16 mouse cellular contexts compared by ENCODE assay signal in the genomic region with DNA sequence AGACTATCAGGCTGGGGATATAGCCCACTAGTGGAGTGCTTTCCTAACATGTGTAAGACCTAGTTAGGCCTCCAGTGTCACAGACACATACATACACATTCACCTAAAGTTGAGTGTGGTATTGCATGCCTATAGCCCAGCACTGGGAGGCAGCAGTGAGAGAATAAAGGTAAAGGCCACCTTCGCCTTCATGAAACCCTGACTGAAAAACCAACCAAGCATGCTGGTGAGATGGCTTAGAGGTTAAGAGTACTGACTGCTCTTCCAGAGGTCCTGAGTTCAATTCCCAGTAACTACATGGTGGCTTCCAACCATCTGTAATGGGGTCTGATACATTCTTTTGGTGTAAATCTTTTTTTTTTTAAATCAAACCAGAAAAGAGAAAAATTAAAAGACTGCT. TPM values are rescaled to one million over a fixed set of nuclear protein-coding genes. Genes with fewer than 3 reads are reported as not detected.
DNase-seq lines count a peak whose midpoint lies in the region; ATAC-seq and TF ChIP-seq lines count a peak whose summit lies in the region.
"Had no signal": no experiment of that assay in that cellular context is flagged by ENCODE, and none has a peak within 500 bp of the region (broad histone marks: within the 10 kb centered on the region; RNA-seq: fewer than 3 reads in every experiment).

No protein-coding gene starts in this region.

- peak; percentile 30 for DNase-seq in midbrain, embryonic 14.5 days
- DNase-seq in MEL (ENCODE audit: low read depth, low spot score) = peak; percentile 25
- DNase-seq in retina, embryonic 14.5 days (ENCODE audit: low spot score) = peak; percentile 5
- DNase-seq in lung, adult 18-20 months = no peak
- DNase-seq in heart, embryonic 10.5 days (ENCODE audit: low spot score) = no peak

- TF ChIP-seq POLR2A in MEL (IDR thresholded peaks at IDR 0.05; ENCODE audit: control insufficient read depth in 1 of 2, insufficient read depth in 1 of 2, low read depth in 1 of 2, low read length in 2 of 2, poor library complexity in 1 of 2) = no peak

- ATAC-seq in intestine, embryonic 16.5 days = peak; percentile 31; the same call in 1 of the 2 replicates
- no peak for ATAC-seq in intestine, embryonic 15.5 days
- ATAC-seq in midbrain, embryonic 14.5 days (ENCODE audit: low FRiP score, low TSS enrichment) = no peak
- ATAC-seq in midbrain, embryonic 15.5 days (replicated peaks) = no peak

- H3K4me2 ChIP-seq in intestine, embryonic 16.5 days (ENCODE audit: low read depth, low read length) = no peak overlapping the region
- H3K4me2 ChIP-seq in intestine, embryonic 15.5 days (replicated peaks) = no peak overlapping the region
- H3K4me2 ChIP-seq in midbrain, embryonic 14.5 days (ENCODE audit: low read length) = no peak overlapping the region
- H3K4me2 ChIP-seq in midbrain, embryonic 15.5 days = no peak overlapping the region
- H3K4me2 ChIP-seq: heart, embryonic 15.5 days; hindbrain, embryonic 15.5 days; limb, embryonic 13.5 days; lung, embryonic 15.5 days; stomach, embryonic 15.5 days had no signal

- no peak for TF ChIP-seq RAD21 in MEL (IDR thresholded peaks at IDR 0.05; ENCODE audit: low read depth, low read length)

- no peak overlapping the region for H3K9ac ChIP-seq in intestine, embryonic 16.5 days (ENCODE audit: low read depth, low read length)
- no peak overlapping the region for H3K9ac ChIP-seq in intestine, embryonic 15.5 days
- H3K9ac ChIP-seq in midbrain, embryonic 14.5 days (replicated peaks; ENCODE audit: low read length) = no peak overlapping the region
- no peak overlapping the region for H3K9ac ChIP-seq in midbrain, embryonic 15.5 days
- no peak overlapping the region for H3K9ac ChIP-seq in MEL (ENCODE audit: control insufficient read depth, low read depth, low read length, poor library complexity, severe bottlenecking)
- H3K9ac ChIP-seq: heart, embryonic 15.5 days; hindbrain, embryonic 15.5 days; limb, embryonic 13.5 days; lung, embryonic 15.5 days; stomach, embryonic 15.5 days had no signal

- H3K27ac ChIP-seq in intestine, embryonic 16.5 days (ENCODE audit: low read length) = no peak overlapping the region
- H3K27ac ChIP-seq in intestine, embryonic 15.5 days = no peak overlapping the region
- no peak overlapping the region for H3K27ac ChIP-seq in midbrain, embryonic 14.5 days (replicated peaks; ENCODE audit: low read depth, low read length)
- no peak overlapping the region for H3K27ac ChIP-seq in midbrain, embryonic 15.5 days
- H3K27ac ChIP-seq in MEL (ENCODE audit: control insufficient read depth, low read depth, low read length) = no peak overlapping the region
- H3K27ac ChIP-seq in heart, embryonic 10.5 days = no peak overlapping the region
- H3K27ac ChIP-seq: heart, embryonic 15.5 days; hindbrain, embryonic 15.5 days; limb, embryonic 13.5 days; lung, embryonic 15.5 days; midbrain, embryonic 10.5 days; stomach, embryonic 15.5 days had no signal

- no peak overlapping the region for H3K4me3 ChIP-seq in intestine, embryonic 16.5 days (ENCODE audit: low read length)
- no peak overlapping the region for H3K4me3 ChIP-seq in intestine, embryonic 15.5 days (replicated peaks)
- no peak overlapping the region for H3K4me3 ChIP-seq in midbrain, embryonic 14.5 days (replicated peaks; ENCODE audit: low read depth, low read length)
- H3K4me3 ChIP-seq in midbrain, embryonic 15.5 days = no peak overlapping the region
- H3K4me3 ChIP-seq in MEL (ENCODE audit: control insufficient read depth in 1 of 2, insufficient read depth in 1 of 2, low read depth in 2 of 2, low read length in 2 of 2) = no peak overlapping the region
- no peak overlapping the region for H3K4me3 ChIP-seq in heart, embryonic 10.5 days
- H3K4me3 ChIP-seq: heart, embryonic 15.5 days; hindbrain, embryonic 15.5 days; limb, embryonic 13.5 days; lung, embryonic 15.5 days; midbrain, embryonic 10.5 days; stomach, embryonic 15.5 days had no signal

- H3K9me3 ChIP-seq in intestine, embryonic 16.5 days (ENCODE audit: control insufficient read depth, low read length) = no peaks in the 10 kb centered on the region
- no peaks in the 10 kb centered on the region for H3K9me3 ChIP-seq in intestine, embryonic 15.5 days
- H3K9me3 ChIP-seq in midbrain, embryonic 14.5 days (ENCODE audit: control insufficient read depth, low read length) = no peaks in the 10 kb centered on the region
- H3K9me3 ChIP-seq in midbrain, embryonic 15.5 days = no peaks in the 10 kb centered on the region
- H3K9me3 ChIP-seq in MEL (replicated peaks; ENCODE audit: insufficient read depth, low read length) = no peaks in the 10 kb centered on the region
- H3K9me3 ChIP-seq in heart, embryonic 10.5 days = no peaks in the 10 kb centered on the region
- H3K9me3 ChIP-seq: heart, embryonic 15.5 days; hindbrain, embryonic 15.5 days; limb, embryonic 13.5 days; lung, embryonic 15.5 days; midbrain, embryonic 10.5 days; stomach, embryonic 15.5 days had no signal

- no peak for TF ChIP-seq EP300 in MEL (IDR thresholded peaks at IDR 0.05; ENCODE audit: low read depth in 1 of 2, low read length in 2 of 2)

- H3K36me3 ChIP-seq in intestine, embryonic 16.5 days (ENCODE audit: control insufficient read depth, insufficient read depth, low read length) = no peaks in the 10 kb centered on the region
- H3K36me3 ChIP-seq in intestine, embryonic 15.5 days = no peaks in the 10 kb centered on the region
- H3K36me3 ChIP-seq in midbrain, embryonic 14.5 days (ENCODE audit: control insufficient read depth, insufficient read depth, low read length) = no peaks in the 10 kb centered on the region
- H3K36me3 ChIP-seq in midbrain, embryonic 15.5 days (replicated peaks) = no peaks in the 10 kb centered on the region
- H3K36me3 ChIP-seq in MEL (ENCODE audit: control insufficient read depth in 1 of 2, insufficient read depth in 2 of 2, low read length in 2 of 2) = no peaks in the 10 kb centered on the region
- no peaks in the 10 kb centered on the region for H3K36me3 ChIP-seq in heart, embryonic 10.5 days
- H3K36me3 ChIP-seq: heart, embryonic 15.5 days; hindbrain, embryonic 15.5 days; limb, embryonic 13.5 days; lung, embryonic 15.5 days; midbrain, embryonic 10.5 days; stomach, embryonic 15.5 days had no signal

- no peaks in the 10 kb centered on the region for H3K79me2 ChIP-seq in MEL (ENCODE audit: control insufficient read depth, insufficient read depth, low read length, poor library complexity)

- no peaks in the 10 kb centered on the region for H3K4me1 ChIP-seq in intestine, embryonic 16.5 days (ENCODE audit: control insufficient read depth, insufficient read depth, low read length)
- H3K4me1 ChIP-seq in intestine, embryonic 15.5 days (replicated peaks) = no peaks in the 10 kb centered on the region
- no peaks in the 10 kb centered on the region for H3K4me1 ChIP-seq in midbrain, embryonic 14.5 days (ENCODE audit: control insufficient read depth, insufficient read depth, low read length)
- H3K4me1 ChIP-seq in midbrain, embryonic 15.5 days = 0 out of 2 replicates have a peak, but pooled peaks cover 3% of the 10 kb centered on the region
- H3K4me1 ChIP-seq in MEL (ENCODE audit: control insufficient read depth in 1 of 2, insufficient read depth in 2 of 2, low read length in 2 of 2) = no peaks in the 10 kb centered on the region; a peak in 1 of 4 replicates
- H3K4me1 ChIP-seq in heart, embryonic 10.5 days = no peaks in the 10 kb centered on the region
- H3K4me1 ChIP-seq: heart, embryonic 15.5 days; hindbrain, embryonic 15.5 days; lung, embryonic 15.5 days; stomach, embryonic 15.5 days had no signal

- 62% methylated on average over 1 of the region's 1 CpGs for WGBS in intestine, embryonic 16.5 days
- 72% methylated on average over 1 of the region's 1 CpGs for WGBS in intestine, embryonic 15.5 days
- WGBS in midbrain, embryonic 14.5 days = 58% methylated on average over 1 of the region's 1 CpGs
- WGBS in midbrain, embryonic 15.5 days = 74% methylated on average over 1 of the region's 1 CpGs
- WGBS in heart, embryonic 10.5 days = 64% methylated on average over 1 of the region's 1 CpGs

- peak in 1 of 3 experiments; percentile 9; a peak in 1 of 6 replicates for TF ChIP-seq CTCF in MEL (IDR thresholded peaks at IDR 0.05 in 2 of 3, conservative IDR thresholded peaks at IDR 0.05 in 1 of 3; ENCODE audit: control insufficient read depth in 1 of 3, insufficient read depth in 1 of 3, low read depth in 2 of 3, low read length in 3 of 3, poor library complexity in 1 of 3, severe bottlenecking in 1 of 3)

- H3K27me3 ChIP-seq in intestine, embryonic 16.5 days (replicated peaks; ENCODE audit: control insufficient read depth, insufficient read depth, low read length) = no peaks in the 10 kb centered on the region
- no peaks in the 10 kb centered on the region for H3K27me3 ChIP-seq in intestine, embryonic 15.5 days (replicated peaks)
- no peaks in the 10 kb centered on the region for H3K27me3 ChIP-seq in midbrain, embryonic 14.5 days (ENCODE audit: control insufficient read depth, insufficient read depth, low read length)
- H3K27me3 ChIP-seq in midbrain, embryonic 15.5 days (replicated peaks) = no peaks in the 10 kb centered on the region; the same call in 1 of the 2 replicates
- no peaks in the 10 kb centered on the region for H3K27me3 ChIP-seq in MEL (ENCODE audit: control insufficient read depth in 1 of 2, insufficient read depth in 2 of 2, low read length in 2 of 2)
- peaks cover 9% of the 10 kb centered on the region for H3K27me3 ChIP-seq in heart, embryonic 10.5 days (ENCODE audit: insufficient read depth, poor library complexity, severe bottlenecking)
- H3K27me3 ChIP-seq: limb, embryonic 13.5 days; stomach, embryonic 15.5 days had no signal

TF ChIP-seq in MEL, 35 proteins besides CTCF, POLR2A, EP300 and RAD21 (continues in another document):
- TF ChIP-seq E2F4 (IDR thresholded peaks at IDR 0.05; ENCODE audit: borderline replicate concordance, low read depth, low read length) (no peak), TBP (IDR thresholded peaks at IDR 0.05; ENCODE audit: low read depth, low read length) (peak; percentile 91), POLR2AphosphoS2 (IDR thresholded peaks at IDR 0.05; ENCODE audit: low read length) (no peak), GATA1 (IDR thresholded peaks at IDR 0.05; ENCODE audit: low read depth, low read length) (no peak), RCOR1 (IDR thresholded peaks at IDR 0.05; ENCODE audit: low read depth, low read length) (no peak), BHLHE40 (IDR thresholded peaks at IDR 0.05; ENCODE audit: borderline replicate concordance, low read depth, low read length) (no peak), ZMIZ1 (IDR thresholded peaks at IDR 0.05; ENCODE audit: low read depth, low read length) (no peak)

RNA-seq across cellular contexts. Expression of a gene that starts 1.5 kb away (rescaled TPM):
- not detected in 2 replicates for polyA plus RNA-seq in intestine, embryonic 16.5 days (2015; fragmentation: Nextera tagmentation; extraction: Ambion mirVana)
- not detected in 2 replicates for polyA plus RNA-seq in intestine, embryonic 15.5 days (2015; fragmentation: Nextera tagmentation; extraction: Ambion mirVana)
- not detected in 2 replicates for polyA plus RNA-seq in midbrain, embryonic 14.5 days (2014; fragmentation: Nextera tagmentation; extraction: Ambion mirVana)
- not detected in 2 replicates for polyA plus RNA-seq in midbrain, embryonic 15.5 days (2015; fragmentation: Nextera tagmentation; extraction: Ambion mirVana)
- total RNA-seq in MEL (2012; rRNA removed) = not detected in 2 replicates
- not detected for polyA plus RNA-seq in MEL (2012; ENCODE audit: insufficient read depth in 1 of 2, insufficient read length in 2 of 2, low read depth in 1 of 2, low replicate concordance in 2 of 2, missing spikeins in 1 of 2)
- polyA plus RNA-seq in heart, embryonic 10.5 days (2016; fragmentation: Nextera tagmentation; extraction: Ambion mirVana) = not detected in 2 replicates
- total RNA-seq: adrenal gland, adult 18-20 months had no signal
- polyA plus RNA-seq: embryonic facial prominence, embryonic 11.5 days; heart, embryonic 15.5 days; hindbrain, embryonic 15.5 days; limb, embryonic 13.5 days; lung, embryonic 15.5 days; midbrain, embryonic 10.5 days; stomach, embryonic 15.5 days had no signal

Comparison
In these comparisons a context has a peak if more than half of its experiments do, and no peak if none do; other contexts are left out.
1. DNase-seq: peak in midbrain, embryonic 14.5 days (single experiment), MEL (single experiment) and retina, embryonic 14.5 days (single experiment); none in lung, adult 18-20 months (0 of 2) and heart, embryonic 10.5 days (single experiment).